Mouse (Mus musculus): Measurements from ENCODE around the gene Lrrc27. TPM values are rescaled to one million over a fixed set of nuclear protein-coding genes. Genes with fewer than 3 reads are reported as not detected.

Gene Lrrc27
- total and polyA plus RNA-seq, 2 experiments: 0.28 to 1.1 TPM

DNA sequence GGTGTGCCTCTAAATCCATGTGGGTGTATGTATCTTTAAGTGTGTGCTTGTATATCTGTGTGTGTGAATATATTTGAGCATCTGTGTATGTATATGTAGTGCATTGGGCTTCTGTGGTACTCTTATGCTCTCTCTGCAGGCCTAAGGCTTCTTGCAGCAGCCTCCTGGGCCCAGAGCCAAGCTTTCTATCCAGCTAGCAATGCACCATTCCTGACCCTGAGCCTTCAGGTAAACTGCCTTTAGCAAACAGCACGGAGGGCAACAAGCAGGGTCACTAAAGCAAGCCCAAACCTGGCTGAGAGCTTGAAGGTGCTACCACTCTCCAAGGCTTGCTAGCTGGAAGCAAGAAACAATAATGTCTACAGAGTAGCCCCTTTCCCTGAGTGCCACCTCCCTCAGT, 67.3 kb downstream of the Lrrc27 start:
- 12% methylated on average over 1 of the region's 1 CpGs for WGBS
- H3K36me3 ChIP-seq (ENCODE audit: control insufficient read depth, insufficient read depth, low read length): no peaks in the 10 kb centered on the region
- H3K9ac ChIP-seq (ENCODE audit: low read depth, low read length): no peak overlapping the region

DNA sequence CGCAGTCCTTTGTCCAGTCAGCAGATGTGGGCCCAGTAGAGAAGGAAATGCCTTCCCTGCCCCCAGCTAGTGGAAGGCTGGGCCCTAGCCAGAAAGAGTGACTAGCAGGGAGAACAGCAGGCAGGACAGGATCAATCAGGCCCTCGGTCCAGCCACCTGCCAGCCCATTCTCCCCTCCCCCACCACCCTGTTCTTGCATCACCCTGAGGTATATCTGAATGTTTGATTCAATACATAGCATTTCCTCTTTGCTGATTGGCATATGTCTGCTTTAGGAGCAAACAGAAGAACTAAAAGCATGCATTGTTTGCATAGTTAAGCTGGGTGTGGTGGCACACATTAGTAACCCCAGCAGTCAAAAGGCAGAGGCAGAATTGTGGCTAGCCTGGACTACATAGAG, 68.4 kb downstream of the Lrrc27 start:
- DNase-seq (ENCODE audit: extremely low read depth, low read depth, low spot score): no peak
- H3K9ac ChIP-seq (ENCODE audit: low read depth, low read length): no peak overlapping the region
- no peaks in the 10 kb centered on the region for H3K27me3 ChIP-seq (ENCODE audit: control insufficient read depth, insufficient read depth, low read length)
- TF ChIP-seq CTCF (IDR thresholded peaks at IDR 0.05; ENCODE audit: low read depth, low read length): no peak
- no peak for TF ChIP-seq POLR2A (IDR thresholded peaks at IDR 0.05; ENCODE audit: extremely low read depth, insufficient read depth, low read length)
- no peaks in the 10 kb centered on the region for H3K79me2 ChIP-seq (ENCODE audit: control insufficient read depth, insufficient read depth, low read length)
- WGBS: 14% methylated on average over 2 of the region's 2 CpGs
- H3K27ac ChIP-seq (replicated peaks; ENCODE audit: insufficient read depth, low read depth, low read length): no peak overlapping the region
- H3K36me3 ChIP-seq (ENCODE audit: control insufficient read depth, insufficient read depth, low read length): no peaks in the 10 kb centered on the region
- H3K4me1 ChIP-seq (ENCODE audit: control insufficient read depth, insufficient read depth, low read length): no peaks in the 10 kb centered on the region; the same call in 1 of the 2 replicates
- H3K4me3 ChIP-seq (ENCODE audit: insufficient read depth, low read depth, low read length): no peak overlapping the region

More for the DNA sequence above, 67.3 kb downstream of the Lrrc27 start:
- Histone ChIP-seq H3K4me3 (ENCODE audit: insufficient read depth, low read depth, low read length) (no peak overlapping the region), H3K4me1 (ENCODE audit: control insufficient read depth, insufficient read depth, low read length) (no peaks in the 10 kb centered on the region; the same call in 1 of the 2 replicates), H3K27me3 (ENCODE audit: control insufficient read depth, insufficient read depth, low read length) (no peaks in the 10 kb centered on the region), H3K27ac (replicated peaks; ENCODE audit: insufficient read depth, low read depth, low read length) (no peak overlapping the region), H3K79me2 (ENCODE audit: control insufficient read depth, insufficient read depth, low read length) (no peaks in the 10 kb centered on the region)
- DNase-seq (ENCODE audit: extremely low read depth, low read depth, low spot score): no peak
- TF ChIP-seq POLR2A (IDR thresholded peaks at IDR 0.05; ENCODE audit: extremely low read depth, insufficient read depth, low read length) (no peak), CTCF (IDR thresholded peaks at IDR 0.05; ENCODE audit: low read depth, low read length) (no peak)

DNA sequence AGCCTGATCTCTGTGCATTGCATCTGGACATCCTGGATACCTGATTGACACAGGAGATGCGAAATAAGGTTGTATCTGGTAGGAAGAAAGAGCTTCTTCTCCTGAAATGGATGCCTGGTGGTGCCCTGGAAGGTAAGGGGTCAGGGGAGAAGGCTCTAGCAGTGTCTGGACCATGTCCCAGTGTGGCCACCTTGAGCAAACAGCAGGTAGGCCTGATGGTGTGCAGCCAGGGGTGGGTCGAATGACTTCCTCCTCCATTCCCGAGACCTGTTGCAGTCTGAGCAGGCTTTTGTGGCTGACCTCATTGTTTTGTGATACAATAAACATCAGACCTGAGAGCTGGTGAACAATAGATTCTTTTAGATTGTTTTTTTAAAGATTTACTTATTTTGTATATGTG, 69.2 kb downstream of the Lrrc27 start:
- Histone ChIP-seq H3K4me1 (ENCODE audit: control insufficient read depth, insufficient read depth, low read length) (no peaks in the 10 kb centered on the region; the same call in 1 of the 2 replicates), H3K4me3 (ENCODE audit: insufficient read depth, low read depth, low read length) (no peak overlapping the region), H3K9ac (ENCODE audit: low read depth, low read length) (no peak overlapping the region), H3K36me3 (ENCODE audit: control insufficient read depth, insufficient read depth, low read length) (no peaks in the 10 kb centered on the region), H3K27me3 (ENCODE audit: control insufficient read depth, insufficient read depth, low read length) (no peaks in the 10 kb centered on the region), H3K79me2 (ENCODE audit: control insufficient read depth, insufficient read depth, low read length) (no peaks in the 10 kb centered on the region), H3K27ac (replicated peaks; ENCODE audit: insufficient read depth, low read depth, low read length) (no peak overlapping the region)
- TF ChIP-seq CTCF (IDR thresholded peaks at IDR 0.05; ENCODE audit: low read depth, low read length): no peak
- no peak for TF ChIP-seq POLR2A (IDR thresholded peaks at IDR 0.05; ENCODE audit: extremely low read depth, insufficient read depth, low read length)
- 82% methylated on average over 3 of the region's 3 CpGs for WGBS
- DNase-seq (ENCODE audit: extremely low read depth, low read depth, low spot score): no peak

DNA sequence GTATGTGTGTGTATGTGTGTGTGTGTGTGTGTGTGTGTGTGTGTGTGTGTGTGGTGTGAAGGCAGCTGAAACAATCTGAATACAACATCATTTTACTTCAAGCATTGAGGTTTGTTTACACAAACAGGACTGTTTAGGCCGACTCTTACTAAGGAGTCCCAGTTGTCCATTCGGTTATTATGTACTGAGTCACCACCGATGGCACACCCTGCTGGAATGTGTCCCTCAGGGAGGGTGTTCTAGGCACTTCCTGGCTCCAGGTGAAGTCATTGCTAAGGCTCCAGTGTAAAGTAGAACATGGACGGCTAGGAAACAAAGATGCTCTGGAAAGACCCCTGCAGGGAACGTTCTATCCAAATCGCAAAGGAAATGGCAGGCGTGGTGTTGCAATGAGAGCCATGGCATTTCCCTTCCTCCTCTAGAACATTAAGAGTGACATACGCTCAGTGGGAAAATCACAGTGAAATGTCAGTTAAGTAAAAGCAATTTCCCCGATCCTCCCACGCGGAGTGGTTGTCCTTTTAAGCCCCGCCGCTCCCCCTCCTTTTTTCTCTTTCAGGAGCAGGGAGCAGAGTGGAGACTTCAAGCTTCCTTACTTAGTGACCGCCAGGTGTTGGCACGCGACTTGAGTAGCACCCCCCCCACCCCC, 72.6 kb downstream of the Lrrc27 start:
- no peaks in the 10 kb centered on the region for H3K36me3 ChIP-seq (ENCODE audit: control insufficient read depth, insufficient read depth, low read length)
- WGBS: 86% methylated on average over 16 of the region's 16 CpGs
- H3K9ac ChIP-seq (ENCODE audit: low read depth, low read length): no peak overlapping the region
- H3K4me3 ChIP-seq (ENCODE audit: insufficient read depth, low read depth, low read length): no peak overlapping the region
- no peak for TF ChIP-seq POLR2A (IDR thresholded peaks at IDR 0.05; ENCODE audit: extremely low read depth, insufficient read depth, low read length)
- H3K27ac ChIP-seq (replicated peaks; ENCODE audit: insufficient read depth, low read depth, low read length): no peak overlapping the region
- no peaks in the 10 kb centered on the region for H3K79me2 ChIP-seq (ENCODE audit: control insufficient read depth, insufficient read depth, low read length)
- no peaks in the 10 kb centered on the region; the same call in 1 of the 2 replicates for H3K4me1 ChIP-seq (ENCODE audit: control insufficient read depth, insufficient read depth, low read length)
- no peak for DNase-seq (ENCODE audit: extremely low read depth, low read depth, low spot score)
- no peaks in the 10 kb centered on the region for H3K27me3 ChIP-seq (ENCODE audit: control insufficient read depth, insufficient read depth, low read length)

DNA sequence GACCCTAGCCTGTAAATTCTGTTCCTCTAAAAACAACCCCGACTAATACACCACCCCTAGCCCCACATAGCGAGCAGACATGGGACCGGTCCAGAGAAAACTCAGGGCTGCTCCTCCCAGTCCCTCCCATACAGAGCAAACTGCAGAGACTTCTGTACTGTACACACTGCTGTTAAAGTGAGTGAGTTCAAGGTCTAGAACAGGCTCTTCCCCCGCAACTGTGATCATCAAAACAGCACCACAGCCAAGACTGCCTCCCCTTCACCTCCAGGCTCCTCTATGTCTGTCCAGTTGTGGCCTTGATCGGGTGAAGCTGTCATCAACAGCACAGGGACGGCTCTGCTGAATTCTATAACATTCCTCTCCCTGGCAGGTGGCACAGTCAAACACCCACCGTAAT, 75.8 kb downstream of the Lrrc27 start:
- WGBS: 50% methylated on average over 7 of the region's 7 CpGs
- DNase-seq (ENCODE audit: extremely low read depth, low read depth, low spot score): no peak
- Histone ChIP-seq H3K4me1 (ENCODE audit: control insufficient read depth, insufficient read depth, low read length) (no peaks in the 10 kb centered on the region), H3K4me3 (ENCODE audit: insufficient read depth, low read depth, low read length) (no peak overlapping the region), H3K27ac (replicated peaks; ENCODE audit: insufficient read depth, low read depth, low read length) (no peak overlapping the region), H3K36me3 (ENCODE audit: control insufficient read depth, insufficient read depth, low read length) (no peaks in the 10 kb centered on the region), H3K27me3 (ENCODE audit: control insufficient read depth, insufficient read depth, low read length) (no peaks in the 10 kb centered on the region), H3K9ac (ENCODE audit: low read depth, low read length) (no peak overlapping the region), H3K79me2 (ENCODE audit: control insufficient read depth, insufficient read depth, low read length) (no peaks in the 10 kb centered on the region)
- TF ChIP-seq POLR2A (IDR thresholded peaks at IDR 0.05; ENCODE audit: extremely low read depth, insufficient read depth, low read length) (no peak), CTCF (IDR thresholded peaks at IDR 0.05; ENCODE audit: low read depth, low read length) (no peak)

Other genes with a start within 250 kb of the Lrrc27 start
- gene Dpysl4, start 127.0 kb upstream of the Lrrc27 start, total RNA-seq (2014; rRNA removed): 0.28 TPM in 1 of 2 replicates, not detected in the other
- gene Dpysl4, start 127.0 kb upstream of the Lrrc27 start, polyA plus RNA-seq (2012; rRNA removed): 0.07 and 0.11 TPM in 2 replicates
- gene Stk32c, start 319 bp downstream of the Lrrc27 start, total RNA-seq (2014; rRNA removed): 0.18 and 0.27 TPM in 2 replicates
- 0.21 and 0.39 TPM in 2 replicates for gene Stk32c, start 319 bp downstream of the Lrrc27 start, polyA plus RNA-seq (2012; rRNA removed)
- 0.65 and 0.74 TPM in 2 replicates for gene Pwwp2b, start 35.5 kb downstream of the Lrrc27 start, total RNA-seq (2014; rRNA removed)
- 2.1 TPM in 2 replicates for gene Pwwp2b, start 35.5 kb downstream of the Lrrc27 start, polyA plus RNA-seq (2012; rRNA removed)
- gene Inpp5a, start 176.1 kb downstream of the Lrrc27 start, total RNA-seq (2014; rRNA removed): 8.8 and 10.5 TPM in 2 replicates
- 7.9 and 8.4 TPM in 2 replicates for gene Inpp5a, start 176.1 kb downstream of the Lrrc27 start, polyA plus RNA-seq (2012; rRNA removed)

Data from liver, adult 2 months (tissue).